Mouse (Mus musculus) liver, postnatal 0 days (tissue): ENCODE results near the gene Syn3.

Experiments
- CTCF ChIP-seq: sonication (generic); IDR thresholded peaks from 2 replicates; pipeline ENCODE4 v1.5.1; 2016; ENCODE audit warnings: antibody characterized with exemption, low read depth
- EP300 ChIP-seq: IDR thresholded peaks from 2 replicates; pipeline ENCODE4 v1.6.1; 2016; ENCODE audit warnings: antibody characterized with exemption, low read depth, mild to moderate bottlenecking

GRCm38 (mm10) chr10:86290109-86290771 lies 208.5 kb downstream of the Syn3 start:
- TF ChIP-seq EP300 (no peak), CTCF (no peak)
